Mouse (Mus musculus): Measurements from ENCODE around the gene Sema3f.

DNA sequence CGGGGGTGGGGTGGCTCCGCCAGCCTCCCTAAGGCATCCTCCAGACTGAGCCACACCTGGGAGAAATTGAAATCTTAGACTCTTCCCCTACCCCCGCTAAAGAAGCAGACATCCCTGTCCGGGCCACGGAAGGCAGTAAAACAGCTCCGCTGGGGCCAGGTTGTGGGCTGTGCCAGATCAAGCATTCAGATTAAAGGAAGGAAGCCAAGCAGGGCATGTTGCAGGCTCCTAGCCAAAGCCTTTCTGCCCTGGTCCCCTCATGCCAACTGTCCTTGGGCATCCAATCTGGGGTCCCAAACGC is 25.9 kb upstream of the Sema3f start:
- TF ChIP-seq CTCF (IDR thresholded peaks at IDR 0.05; ENCODE audit: low read depth, low read length): no peak
- no peak for TF ChIP-seq POLR2A (IDR thresholded peaks at IDR 0.05; ENCODE audit: insufficient read depth, low read length)
- no peak for TF ChIP-seq EP300 (IDR thresholded peaks at IDR 0.05; ENCODE audit: insufficient read depth, low read depth, low read length)

All from ES-Bruce4 (cell line).